Mouse (Mus musculus) ovary, postnatal 14 days (tissue): Measurements from ENCODE around the gene Pex5l.

Source experiments
- DNase-seq: peaks from one replicate; pipeline ENCODE4 v3.0.0; 2022; ENCODE audit warnings: low spot score

Pex5l gene

DNA sequence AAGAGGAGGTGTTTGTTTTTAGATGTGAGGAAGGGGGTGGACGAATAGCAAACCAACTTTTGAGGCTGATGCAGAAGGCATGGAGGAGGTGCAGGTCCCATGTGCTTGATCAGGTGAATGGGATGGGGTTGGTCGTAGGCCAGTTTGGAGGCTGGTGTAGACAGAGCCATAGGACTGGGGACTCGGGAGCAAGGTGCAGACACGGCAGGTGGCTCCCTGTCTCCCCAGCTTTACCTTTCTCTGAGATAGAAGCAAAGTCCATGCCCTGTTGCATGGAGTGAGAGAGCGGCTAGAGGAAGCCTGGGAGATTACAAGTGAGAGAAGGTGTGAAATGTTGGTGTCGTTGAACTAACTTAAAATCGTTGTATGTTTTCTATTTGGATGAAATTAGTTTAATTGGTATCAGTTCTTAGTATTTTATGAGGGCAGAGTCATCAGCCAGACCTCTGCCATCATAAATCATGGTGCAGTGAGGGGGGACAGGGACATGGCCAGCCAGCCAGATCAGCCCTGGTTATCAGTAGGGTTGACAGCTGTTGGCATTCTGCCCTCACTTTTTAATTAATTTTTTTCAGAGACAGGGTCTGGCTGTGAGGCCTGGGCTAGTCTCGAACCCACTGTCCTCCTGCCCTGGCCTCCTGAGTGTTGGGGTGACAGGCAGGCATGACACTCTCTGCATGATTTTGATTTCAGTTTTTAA lies 203.1 kb downstream of the Pex5l start:
- DNase-seq, result no peak

DNA sequence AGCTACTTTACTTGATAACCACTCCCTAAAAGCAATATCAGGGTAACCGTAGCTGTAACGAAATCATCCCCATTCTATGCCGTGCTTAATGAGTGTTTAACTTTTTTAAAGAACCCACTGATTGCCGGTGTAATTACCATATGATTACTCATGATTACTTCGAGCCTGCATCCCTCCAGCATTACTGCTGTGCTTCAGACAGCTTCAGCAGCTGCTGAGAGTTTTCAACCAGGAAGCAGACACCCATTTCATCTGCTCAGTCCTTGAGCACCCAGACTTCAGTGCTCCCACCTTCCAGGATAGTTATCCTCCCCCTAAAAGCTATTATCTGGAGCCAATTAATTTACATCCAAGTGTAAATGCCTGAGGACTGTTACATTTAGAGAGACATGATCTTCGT lies 218.9 kb downstream of the Pex5l start:
- no peak for DNase-seq

DNA sequence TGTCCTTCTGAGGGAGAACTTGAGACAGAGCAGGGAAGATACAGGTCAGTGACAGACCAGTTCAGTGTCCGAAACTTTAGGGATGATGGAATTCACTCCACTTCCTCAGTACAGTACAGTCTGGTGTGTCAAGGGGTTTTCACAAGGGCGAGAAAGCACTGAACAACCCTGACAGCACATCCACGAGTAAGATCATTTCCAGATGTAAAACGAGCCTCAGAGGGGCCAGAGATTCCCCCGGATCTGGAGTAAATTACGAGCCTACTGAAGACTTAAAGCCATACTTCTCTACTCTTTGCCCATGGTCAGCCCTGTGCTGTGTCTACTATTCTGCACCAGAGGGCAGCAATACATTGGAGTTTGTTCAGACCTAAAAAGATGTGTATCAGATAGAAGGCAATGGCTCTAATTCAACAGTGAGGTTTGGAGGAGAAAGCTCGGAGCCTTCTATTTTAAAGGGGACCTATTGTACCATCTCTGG lies 232.9 kb downstream of the Pex5l start:
- DNase-seq, result peak; percentile 11

DNA sequence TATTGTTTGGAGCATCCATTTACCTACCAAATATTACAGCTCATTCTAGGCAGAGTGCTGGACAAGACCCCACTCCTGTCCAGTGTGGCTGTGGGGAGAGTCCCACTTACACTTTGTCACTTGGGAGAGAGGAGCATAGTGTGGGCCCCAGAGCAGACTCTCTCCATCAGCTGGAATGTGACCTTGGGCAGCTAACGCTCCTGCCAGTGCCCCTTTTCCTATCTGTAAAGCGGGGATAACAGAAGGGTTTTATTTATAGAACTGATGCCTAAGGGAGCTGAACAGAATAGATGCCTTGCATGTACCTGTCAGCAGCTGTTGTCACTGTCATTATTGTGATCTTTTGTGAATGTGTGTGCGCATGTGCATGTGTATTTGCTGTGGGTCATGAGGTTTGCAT lies 234.6 kb downstream of the Pex5l start:
- no peak for DNase-seq

DNA sequence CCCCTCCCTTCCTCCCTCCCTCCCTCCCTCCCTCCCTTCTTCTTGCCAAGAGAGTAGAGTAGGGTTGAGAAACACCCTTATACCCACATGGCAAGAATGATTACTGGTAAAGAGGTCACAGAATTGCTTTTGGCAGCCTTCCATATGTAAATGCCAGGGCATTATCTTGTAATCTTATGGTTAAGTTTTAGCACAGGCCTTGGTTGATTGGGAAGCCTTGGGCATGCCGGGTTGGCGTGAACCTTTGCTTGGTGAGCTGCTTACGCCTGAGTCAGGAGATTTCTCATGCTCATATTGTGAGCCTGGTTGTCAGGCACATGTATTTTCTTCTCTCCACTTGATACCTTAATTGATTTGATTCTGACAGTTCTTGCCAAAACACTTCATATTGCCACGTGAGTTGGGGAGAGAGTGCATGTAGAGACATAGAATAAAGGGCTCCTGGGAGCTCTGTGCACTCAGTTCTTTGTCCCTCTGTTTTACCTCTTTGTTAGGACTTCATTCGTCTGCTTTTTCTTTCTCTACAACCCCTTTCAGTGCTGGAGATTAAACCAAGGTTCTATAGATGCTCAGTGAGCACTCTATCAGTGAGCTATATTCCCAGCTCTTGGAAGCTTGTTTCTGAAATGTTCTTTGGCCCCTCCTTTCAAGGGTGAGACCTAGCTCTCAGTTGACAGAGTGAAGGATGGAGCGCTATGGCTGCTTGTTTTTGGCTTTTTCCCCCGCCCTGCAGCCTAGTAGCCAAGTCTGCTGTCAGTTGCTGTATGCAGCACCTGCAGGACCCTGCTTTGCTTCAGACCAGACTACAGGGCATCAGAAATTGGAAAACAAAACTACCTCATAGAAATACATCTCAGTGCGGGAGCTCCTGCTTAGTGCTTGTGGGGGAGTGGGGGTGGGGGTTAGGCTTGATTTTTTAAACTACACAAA lies 236.9 kb downstream of the Pex5l start:
- DNase-seq, result no peak

DNA sequence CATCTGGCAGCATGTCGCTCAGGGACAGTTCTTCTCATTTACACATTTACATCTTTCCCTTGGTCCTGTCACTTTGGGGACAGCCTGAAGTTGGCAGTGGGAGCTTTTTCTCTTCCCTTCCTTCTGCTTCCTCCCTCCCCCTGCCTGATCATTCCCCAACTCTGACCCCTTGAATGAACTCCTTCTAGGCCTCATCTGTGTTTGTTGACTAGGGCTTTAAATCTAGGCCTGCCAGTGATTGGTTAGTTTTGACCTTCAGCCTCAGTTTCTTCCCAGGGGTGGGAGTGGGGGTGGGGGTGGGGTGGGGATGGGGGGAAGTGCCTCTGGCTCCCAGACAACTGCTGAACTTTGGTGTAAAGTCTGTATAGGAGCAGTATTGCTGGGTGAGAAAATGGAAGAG lies 238.4 kb downstream of the Pex5l start:
- no peak for DNase-seq

DNA sequence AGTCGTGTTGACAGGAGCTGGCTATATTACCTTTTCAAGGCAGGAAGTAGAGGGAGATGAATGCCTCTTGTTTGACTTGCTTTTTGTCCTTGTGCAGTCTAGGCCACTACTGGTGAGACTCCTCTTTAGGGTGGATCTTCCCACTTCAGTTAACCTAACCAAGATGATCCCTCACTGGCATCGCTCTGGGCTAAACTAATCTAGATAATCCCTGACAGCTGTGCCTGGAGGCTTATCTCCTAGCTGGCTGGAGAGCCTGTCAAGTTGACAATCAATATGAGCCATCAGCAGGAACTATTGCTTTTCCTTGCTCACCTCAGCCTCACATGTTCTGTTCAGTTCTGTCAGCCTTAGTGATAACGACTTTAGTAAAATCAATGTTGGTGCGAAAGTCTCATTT lies 239.6 kb downstream of the Pex5l start:
- no peak for DNase-seq
